Mouse (Mus musculus) thymus, adult 2 months (tissue): ENCODE data around the gene Mark2.

Experiments
- CTCF ChIP-seq: fragments of 200-500 bp; IDR thresholded peaks from 2 replicates; pipeline ENCODE4 v1.5.1; 2012; ENCODE audit warnings: mild to moderate bottlenecking, control low read depth, low read length, moderate library complexity, borderline replicate concordance; ENCODE audit not compliant: control insufficient read depth, poor library complexity, insufficient read depth; ENCODE audit errors: extremely low read depth
- POLR2A ChIP-seq: fragments of 200-500 bp; IDR thresholded peaks from 2 replicates; pipeline ENCODE4 v1.6.1; 2012; ENCODE audit warnings: mild to moderate bottlenecking, low read length, control low read depth, moderate library complexity; ENCODE audit not compliant: control insufficient read depth, poor library complexity, insufficient read depth; ENCODE audit errors: extremely low read depth

GRCm38 (mm10) chr19:7339867-7340266, 1.8 kb downstream of the Mark2 start:
- TF ChIP-seq CTCF (no peak), POLR2A (no peak)
